In the genomic region with DNA sequence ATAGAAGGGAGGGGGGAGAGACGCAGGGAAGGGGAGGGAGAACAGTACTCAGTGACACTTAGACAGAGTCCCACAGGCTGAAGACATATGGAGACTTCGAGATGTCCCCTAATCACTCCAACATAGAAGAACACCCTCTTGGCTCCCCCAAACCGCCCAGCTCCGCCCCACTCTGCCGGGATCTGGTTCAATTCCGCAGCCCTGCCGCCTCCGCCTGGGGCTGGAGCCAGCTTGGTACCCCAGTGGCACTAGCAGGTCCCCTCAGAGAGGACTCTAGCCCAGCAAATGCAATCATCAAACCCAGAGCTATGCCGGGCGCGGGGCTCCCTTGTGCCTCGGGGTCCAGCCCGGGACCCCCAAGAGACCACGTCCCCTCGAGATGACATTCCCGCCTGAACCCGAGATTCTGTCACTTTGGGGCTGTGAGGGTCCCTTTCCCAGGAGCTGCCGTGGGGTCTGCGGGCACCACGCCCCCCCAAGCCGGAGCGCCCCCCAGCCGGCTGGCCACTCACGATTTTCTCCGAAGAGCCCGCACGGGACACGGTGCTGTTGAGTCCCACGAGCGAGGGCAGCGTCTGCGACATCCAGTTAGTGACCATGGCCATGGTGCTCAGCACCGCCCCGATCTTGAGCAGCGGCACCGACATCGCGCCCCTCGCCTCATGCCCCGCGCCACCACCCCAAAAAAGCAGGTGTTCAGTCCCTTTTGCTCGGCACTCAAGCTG, we compare ENCODE assay signal across 9 mouse cellular contexts. TPM values are rescaled to one million over a fixed set of nuclear protein-coding genes. Genes with fewer than 3 reads are reported as not detected.
DNase-seq lines count a peak whose midpoint lies in the region; ATAC-seq and TF ChIP-seq lines count a peak whose summit lies in the region.
"Had no signal": no experiment of that assay in that cellular context is flagged by ENCODE, and none has a peak within 500 bp of the region (broad histone marks: within the 10 kb centered on the region; RNA-seq: fewer than 3 reads in every experiment).

No protein-coding gene starts in this region.

- H3K4me1 ChIP-seq in lung, adult 2 months (ENCODE audit: control insufficient read depth, insufficient read depth, low read length) = peaks cover 3% of the 10 kb centered on the region; the same call in 1 of the 2 replicates
- H3K4me1 ChIP-seq in hindbrain, embryonic 10.5 days (replicated peaks) = peaks cover 46% of the 10 kb centered on the region
- peaks cover 44% of the 10 kb centered on the region for H3K4me1 ChIP-seq in midbrain, embryonic 13.5 days (replicated peaks)

- peak overlapping the region; percentile 96 for H3K4me2 ChIP-seq in midbrain, embryonic 13.5 days (replicated peaks)

- H3K27ac ChIP-seq in hindbrain, embryonic 10.5 days = peak overlapping the region; percentile 83
- H3K27ac ChIP-seq in midbrain, embryonic 13.5 days = no peak overlapping the region

- peak; percentile 14 for DNase-seq in adrenal gland, adult 2 months
- DNase-seq in adrenal gland, adult (ENCODE audit: inconsistent age in 2 of 2, low spot score in 1 of 2) = no peak
- no peak for DNase-seq in lung, adult 2 months
- DNase-seq in lung, postnatal 36 days = no peak
- DNase-seq in hindbrain, embryonic 10.5 days (ENCODE audit: low spot score) = peak; percentile 22
- DNase-seq in cerebellum, adult 11 months = no peak
- DNase-seq in gastrocnemius, postnatal 25 days = no peak

- no peaks in the 10 kb centered on the region for H3K36me3 ChIP-seq in hindbrain, embryonic 10.5 days
- no peaks in the 10 kb centered on the region for H3K36me3 ChIP-seq in midbrain, embryonic 13.5 days

- no peaks in the 10 kb centered on the region for H3K9me3 ChIP-seq in hindbrain, embryonic 10.5 days
- H3K9me3 ChIP-seq in midbrain, embryonic 13.5 days = no peaks in the 10 kb centered on the region

- ATAC-seq in midbrain, embryonic 13.5 days = peak; percentile 53

- WGBS in lung, adult 2 months = 4% methylated on average over 42 of the region's 42 CpGs
- WGBS in hindbrain, embryonic 10.5 days = 3% methylated on average over 42 of the region's 42 CpGs
- 1% methylated on average over 42 of the region's 42 CpGs for WGBS in midbrain, embryonic 13.5 days

- no peak for TF ChIP-seq POLR2A in lung, adult 2 months (IDR thresholded peaks at IDR 0.05; ENCODE audit: borderline replicate concordance, extremely low read depth, low read depth, low read length)

- H3K27me3 ChIP-seq in hindbrain, embryonic 10.5 days (ENCODE audit: insufficient read depth, poor library complexity, severe bottlenecking) = peaks cover 70% of the 10 kb centered on the region
- peaks cover 46% of the 10 kb centered on the region for H3K27me3 ChIP-seq in midbrain, embryonic 13.5 days

- no peak for TF ChIP-seq CTCF in lung, adult 2 months (IDR thresholded peaks at IDR 0.05; ENCODE audit: insufficient read depth, low read length)

- peak overlapping the region; percentile 1 for H3K4me3 ChIP-seq in lung, adult 2 months (replicated peaks; ENCODE audit: extremely low read depth, low read depth, low read length)
- H3K4me3 ChIP-seq in hindbrain, embryonic 10.5 days = peak overlapping the region; percentile 73
- H3K4me3 ChIP-seq in midbrain, embryonic 13.5 days (replicated peaks) = peak overlapping the region; percentile 60

- H3K9ac ChIP-seq in midbrain, embryonic 13.5 days (replicated peaks) = peak overlapping the region; percentile 78

RNA-seq across cellular contexts. Expression of gene Olfm2, which starts 19.9 kb away (rescaled TPM):
- total RNA-seq in adrenal gland, adult 2 months (2021) = 1 to 10 TPM in 1 of 2 experiments, under 1 TPM in 1; 0.49 to 1.0 TPM
- 1.1 and 2.9 TPM in 2 replicates for polyA plus RNA-seq in adrenal gland, adult 2 months (2012; rRNA removed)
- 14.2 and 15.2 TPM in 2 replicates for polyA plus RNA-seq in lung, adult 2 months (2012; rRNA removed)
- polyA plus RNA-seq in hindbrain, embryonic 10.5 days (2016; fragmentation: Nextera tagmentation; extraction: Ambion mirVana) = 46.9 and 76.4 TPM in 2 replicates
- 92.0 and 96.7 TPM in 2 replicates for polyA plus RNA-seq in midbrain, embryonic 13.5 days (2015; fragmentation: Nextera tagmentation; extraction: Ambion mirVana)
- under 1 TPM; 0.13 to 0.20 TPM for total RNA-seq in gastrocnemius, postnatal 25 days (2021)
- total RNA-seq: common myeloid progenitor, adult 5-6 weeks had no signal

Comparison
In these comparisons a context has a peak if more than half of its experiments do, and no peak if none do; other contexts are left out.
1. DNase-seq: peak in adrenal gland, adult 2 months (single experiment) and hindbrain, embryonic 10.5 days (single experiment); none in adrenal gland, adult (0 of 2), lung, adult 2 months (single experiment), lung, postnatal 36 days (single experiment), cerebellum, adult 11 months (single experiment) and gastrocnemius, postnatal 25 days (single experiment).
2. H3K4me3 ChIP-seq: peak in every context shown above with its lines; median percentile 73 in hindbrain, embryonic 10.5 days; 60 in midbrain, embryonic 13.5 days; 1 in lung, adult 2 months.